ENCODE assay signal across 8 mouse cellular contexts in the genomic region with DNA sequence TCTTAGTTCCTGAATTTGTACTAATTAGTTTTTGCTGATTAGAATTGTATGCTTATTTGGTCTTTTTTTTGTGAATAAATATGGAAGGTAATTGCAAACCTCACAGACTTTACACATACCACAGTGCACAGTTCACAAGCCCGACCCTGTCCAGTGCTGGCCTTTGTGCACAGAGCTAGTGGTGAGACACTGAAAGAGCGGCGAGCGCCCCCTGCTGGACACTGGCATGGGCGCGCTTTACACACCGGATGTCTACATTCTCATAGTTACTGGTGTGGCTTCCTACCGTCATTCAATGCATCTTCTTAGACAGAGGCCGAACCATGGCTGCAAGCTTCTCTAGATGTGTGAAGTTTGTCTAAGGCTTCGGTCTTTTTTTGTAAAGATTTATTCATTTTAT. TPM values are rescaled to one million over a fixed set of nuclear protein-coding genes. Genes with fewer than 3 reads are reported as not detected.
DNase-seq lines count a peak whose midpoint lies in the region; ATAC-seq and TF ChIP-seq lines count a peak whose summit lies in the region.

No protein-coding gene starts in this region.

- H3K4me2 ChIP-seq in heart, embryonic 14.5 days (ENCODE audit: low read length) = no peak overlapping the region
- no peak overlapping the region for H3K4me2 ChIP-seq in liver, embryonic 12.5 days
- H3K4me2 ChIP-seq in stomach, embryonic 14.5 days (replicated peaks; ENCODE audit: low read depth, low read length) = no peak overlapping the region

- H3K9me3 ChIP-seq in heart, embryonic 14.5 days (ENCODE audit: control insufficient read depth, low read length) = no peaks in the 10 kb centered on the region
- H3K9me3 ChIP-seq in liver, embryonic 12.5 days (replicated peaks) = no peaks in the 10 kb centered on the region
- H3K9me3 ChIP-seq in stomach, embryonic 14.5 days (ENCODE audit: control insufficient read depth, low read depth, low read length) = no peaks in the 10 kb centered on the region

- H3K9ac ChIP-seq in heart, embryonic 14.5 days (ENCODE audit: low read length) = no peak overlapping the region
- H3K9ac ChIP-seq in liver, embryonic 12.5 days = no peak overlapping the region
- H3K9ac ChIP-seq in stomach, embryonic 14.5 days (replicated peaks; ENCODE audit: low read depth, low read length) = no peak overlapping the region

- H3K4me1 ChIP-seq in bone marrow macrophage, adult 2 months (ENCODE audit: control insufficient read depth, insufficient read depth, low read length) = no peaks in the 10 kb centered on the region
- H3K4me1 ChIP-seq in embryonic fibroblast, embryonic 13.5 days (ENCODE audit: control insufficient read depth, insufficient read depth, low read length) = no peaks in the 10 kb centered on the region
- peaks cover 20 to 26% of the 10 kb centered on the region in 2 experiments; a peak in 3 of 4 replicates for H3K4me1 ChIP-seq in heart, embryonic 14.5 days (ENCODE audit: control insufficient read depth in 2 of 2, insufficient read depth in 2 of 2, low read length in 2 of 2)
- peaks cover 20% of the 10 kb centered on the region for H3K4me1 ChIP-seq in liver, embryonic 12.5 days
- H3K4me1 ChIP-seq in stomach, embryonic 14.5 days (ENCODE audit: control insufficient read depth, insufficient read depth, low read length) = no peaks in the 10 kb centered on the region

- TF ChIP-seq POLR2A in bone marrow macrophage, adult 2 months (IDR thresholded peaks at IDR 0.05; ENCODE audit: borderline replicate concordance, low read depth, low read length) = no peak
- TF ChIP-seq POLR2A in embryonic fibroblast, embryonic 13.5 days (IDR thresholded peaks at IDR 0.05; ENCODE audit: low read depth, low read length) = no peak

- H3K27ac ChIP-seq in bone marrow macrophage, adult 2 months (ENCODE audit: insufficient read depth, low read depth, low read length) = no peak overlapping the region
- H3K27ac ChIP-seq in embryonic fibroblast, embryonic 13.5 days (ENCODE audit: insufficient read depth, low read length) = no peak overlapping the region
- H3K27ac ChIP-seq in heart, embryonic 14.5 days (replicated peaks in 1 of 2; ENCODE audit: control insufficient read depth in 1 of 2, insufficient read depth in 1 of 2, low read depth in 2 of 2, low read length in 2 of 2) = no peak overlapping the region
- no peak overlapping the region for H3K27ac ChIP-seq in liver, embryonic 12.5 days
- H3K27ac ChIP-seq in stomach, embryonic 14.5 days (ENCODE audit: low read length) = no peak overlapping the region

- peak; percentile 83 for DNase-seq in CD4-positive, CD25-positive, alpha-beta regulatory T cell, adult 2 months (ENCODE audit: low read depth, low spot score)
- DNase-seq in kidney, postnatal 14 days = peak; percentile 84
- peak; percentile 89 for DNase-seq in neural tube, embryonic 10.5 days (ENCODE audit: extremely low spot score, low spot score)

- 14% methylated on average over 10 of the region's 10 CpGs for WGBS in heart, embryonic 14.5 days
- 6% methylated on average over 10 of the region's 10 CpGs for WGBS in liver, embryonic 12.5 days (ENCODE audit: insufficient replicate concordance)
- 21% methylated on average over 10 of the region's 10 CpGs for WGBS in stomach, embryonic 14.5 days

- peak; percentile 37; the same call in 1 of the 2 replicates for ATAC-seq in heart, embryonic 14.5 days (ENCODE audit: insufficient number of reproducible peaks, insufficient read depth, low FRiP score, low read depth)
- peak; percentile 69 for ATAC-seq in liver, embryonic 12.5 days
- peak; percentile 75 for ATAC-seq in stomach, embryonic 14.5 days (ENCODE audit: insufficient number of reproducible peaks, insufficient read depth, low FRiP score, low read depth)

- H3K4me3 ChIP-seq in bone marrow macrophage, adult 2 months (ENCODE audit: insufficient read depth, low read length) = no peak overlapping the region
- no peak overlapping the region for H3K4me3 ChIP-seq in embryonic fibroblast, embryonic 13.5 days (ENCODE audit: insufficient read depth, low read length)
- no peak overlapping the region for H3K4me3 ChIP-seq in heart, embryonic 14.5 days (ENCODE audit: control insufficient read depth in 1 of 2, insufficient read depth in 1 of 2, low read depth in 1 of 2, low read length in 2 of 2)
- no peak overlapping the region for H3K4me3 ChIP-seq in liver, embryonic 12.5 days
- no peak overlapping the region for H3K4me3 ChIP-seq in stomach, embryonic 14.5 days (ENCODE audit: low read depth, low read length)

- no peaks in the 10 kb centered on the region; the same call in 1 of the 2 replicates for H3K27me3 ChIP-seq in heart, embryonic 14.5 days (ENCODE audit: control insufficient read depth, insufficient read depth, low read length)
- H3K27me3 ChIP-seq in liver, embryonic 12.5 days (replicated peaks) = peaks cover 45% of the 10 kb centered on the region
- peaks cover 11% of the 10 kb centered on the region; the same call in 1 of the 2 replicates for H3K27me3 ChIP-seq in stomach, embryonic 14.5 days (ENCODE audit: control insufficient read depth, insufficient read depth, low read length)

- TF ChIP-seq CTCF in bone marrow macrophage, adult 2 months (IDR thresholded peaks at IDR 0.05; ENCODE audit: low read depth, low read length) = peak; percentile 95
- TF ChIP-seq CTCF in embryonic fibroblast, embryonic 13.5 days (IDR thresholded peaks at IDR 0.05; ENCODE audit: borderline replicate concordance, insufficient read depth, low read length) = peak; percentile 89

- no peaks in the 10 kb centered on the region for H3K36me3 ChIP-seq in heart, embryonic 14.5 days (ENCODE audit: control insufficient read depth, insufficient read depth, low read length)
- H3K36me3 ChIP-seq in liver, embryonic 12.5 days = 0 out of 2 replicates have a peak, but pooled peaks cover 4% of the 10 kb centered on the region
- H3K36me3 ChIP-seq in stomach, embryonic 14.5 days (ENCODE audit: control insufficient read depth, insufficient read depth, low read length) = no peaks in the 10 kb centered on the region

RNA-seq across cellular contexts. Expression of a gene that starts 51.8 kb away (rescaled TPM):
- polyA plus RNA-seq in bone marrow macrophage, adult 2 months (2012; ENCODE audit: insufficient read depth, insufficient read length, missing spikeins) = 19.6 and 19.8 TPM in 2 replicates
- 18.0 and 20.2 TPM in 2 replicates for polyA plus RNA-seq in embryonic fibroblast, embryonic 13.5 days (2011; ENCODE audit: insufficient read length, low read depth, missing spikeins)
- 17.8 and 19.1 TPM in 2 replicates for polyA plus RNA-seq in heart, embryonic 14.5 days (2014; fragmentation: Nextera tagmentation; extraction: Ambion mirVana)
- polyA plus RNA-seq in liver, embryonic 12.5 days (2016; fragmentation: Nextera tagmentation; extraction: Ambion mirVana) = 12.5 and 13.0 TPM in 2 replicates
- 18.7 and 27.6 TPM in 2 replicates for polyA plus RNA-seq in stomach, embryonic 14.5 days (2014; fragmentation: Nextera tagmentation; extraction: Ambion mirVana)
